Mouse (Mus musculus): Measurements from ENCODE around the gene Adra1d. TPM values are rescaled to one million over a fixed set of nuclear protein-coding genes. Genes with fewer than 3 reads are reported as not detected.

Adra1d gene
- polyA plus RNA-seq, 1 experiment from 2014 or later: 2.2 TPM

GRCm38 (mm10) chr2:131506358-131506757, 55.7 kb downstream of the Adra1d start:
- 0 out of 2 replicates have a peak, but pooled peaks have one; percentile 49 for ATAC-seq (replicated peaks; ENCODE audit: low FRiP score)
- no peaks in the 10 kb centered on the region for H3K36me3 ChIP-seq

DNA sequence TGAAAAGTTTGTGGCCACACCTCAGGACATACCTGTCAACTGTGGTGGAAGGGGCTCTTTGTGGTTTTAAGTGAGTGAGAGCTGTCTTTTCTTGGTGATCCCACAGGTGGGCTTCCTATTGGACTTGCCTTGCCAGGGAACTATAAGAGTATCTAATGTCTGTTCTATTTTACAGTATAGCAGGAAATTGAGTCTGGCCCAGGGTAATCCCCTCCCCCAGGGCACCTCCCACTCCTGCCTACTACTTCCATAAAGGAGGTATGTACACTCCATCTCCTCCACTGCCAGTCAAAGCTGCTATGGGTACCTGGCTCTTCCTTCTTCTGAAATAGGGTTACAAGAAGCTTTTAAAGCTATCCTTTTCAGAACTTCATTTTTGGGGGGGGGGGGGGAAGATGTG, 56.7 kb downstream of the Adra1d start:
- H3K9me3 ChIP-seq (replicated peaks): no peaks in the 10 kb centered on the region
- no peak overlapping the region for H3K4me2 ChIP-seq
- H3K4me1 ChIP-seq: peaks cover 48% of the 10 kb centered on the region
- H3K27ac ChIP-seq: no peak overlapping the region
- no peaks in the 10 kb centered on the region for H3K36me3 ChIP-seq
- H3K27me3 ChIP-seq: no peaks in the 10 kb centered on the region
- H3K4me3 ChIP-seq (replicated peaks): no peak overlapping the region
- ATAC-seq (replicated peaks; ENCODE audit: low FRiP score): no peak
- H3K9ac ChIP-seq: no peak overlapping the region

More at GRCm38 (mm10) chr2:131506358-131506757, 55.7 kb downstream of the Adra1d start:
- no peaks in the 10 kb centered on the region for H3K27me3 ChIP-seq
- H3K9me3 ChIP-seq (replicated peaks): no peaks in the 10 kb centered on the region
- 21% methylated on average over 3 of the region's 3 CpGs for WGBS
- no peak overlapping the region for H3K4me2 ChIP-seq
- H3K4me3 ChIP-seq (replicated peaks): no peak overlapping the region
- peaks cover 48% of the 10 kb centered on the region for H3K4me1 ChIP-seq
- H3K27ac ChIP-seq: no peak overlapping the region
- no peak overlapping the region for H3K9ac ChIP-seq

GRCm38 (mm10) chr2:131502561-131502960, 59.5 kb downstream of the Adra1d start:
- 78% methylated on average over 5 of the region's 5 CpGs for WGBS
- Histone ChIP-seq H3K4me3 (replicated peaks) (no peak overlapping the region), H3K27ac (no peak overlapping the region)

GRCm38 (mm10) chr2:131501886-131502285, 60.2 kb downstream of the Adra1d start:
- Histone ChIP-seq H3K4me1 (peaks cover 41% of the 10 kb centered on the region), H3K4me2 (no peak overlapping the region), H3K36me3 (no peaks in the 10 kb centered on the region), H3K4me3 (replicated peaks) (no peak overlapping the region), H3K9ac (no peak overlapping the region), H3K9me3 (replicated peaks) (no peaks in the 10 kb centered on the region), H3K27me3 (no peaks in the 10 kb centered on the region), H3K27ac (no peak overlapping the region)
- no peak for ATAC-seq (replicated peaks; ENCODE audit: low FRiP score)
- WGBS: 57% methylated on average over 5 of the region's 5 CpGs

More at GRCm38 (mm10) chr2:131502561-131502960, 59.5 kb downstream of the Adra1d start:
- H3K27me3 ChIP-seq: no peaks in the 10 kb centered on the region
- H3K4me2 ChIP-seq: no peak overlapping the region
- H3K4me1 ChIP-seq: peaks cover 43% of the 10 kb centered on the region
- H3K9ac ChIP-seq: no peak overlapping the region
- ATAC-seq (replicated peaks; ENCODE audit: low FRiP score): no peak
- no peaks in the 10 kb centered on the region for H3K36me3 ChIP-seq
- no peaks in the 10 kb centered on the region for H3K9me3 ChIP-seq (replicated peaks)

DNA sequence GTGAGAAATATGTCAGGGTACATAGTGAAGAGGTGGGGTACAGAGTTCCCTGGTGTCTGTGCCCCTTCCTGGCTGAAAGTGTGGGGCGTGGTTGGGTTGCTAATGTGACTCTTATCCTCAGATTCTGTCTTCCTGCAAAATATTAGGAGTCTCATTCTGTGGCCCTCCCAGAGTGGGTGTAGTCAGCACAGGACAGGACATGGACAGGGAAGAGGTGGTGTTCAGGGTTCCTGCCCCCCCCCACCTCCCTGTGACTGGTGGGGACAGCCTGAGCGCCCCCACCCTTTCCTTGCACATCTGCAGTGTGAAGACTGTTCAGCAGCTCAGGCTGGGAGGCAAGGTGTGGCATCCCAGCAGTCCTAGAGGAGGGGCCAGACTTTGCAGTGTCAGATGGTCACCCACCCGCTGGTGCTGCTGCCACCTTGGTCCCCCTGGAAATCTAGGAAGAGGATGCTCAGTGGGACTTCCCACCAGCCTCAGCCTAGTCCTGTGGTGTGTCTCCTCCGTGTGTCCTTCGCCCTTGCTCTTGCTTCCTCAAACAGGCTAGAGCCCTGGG, 62.7 kb downstream of the Adra1d start:
- H3K4me1 ChIP-seq: peaks cover 17% of the 10 kb centered on the region
- 77% methylated on average over 5 of the region's 5 CpGs for WGBS
- H3K27me3 ChIP-seq: no peaks in the 10 kb centered on the region
- no peaks in the 10 kb centered on the region for H3K9me3 ChIP-seq (replicated peaks)
- H3K9ac ChIP-seq: no peak overlapping the region
- H3K4me3 ChIP-seq (replicated peaks): no peak overlapping the region
- no peak overlapping the region for H3K4me2 ChIP-seq
- H3K27ac ChIP-seq: no peak overlapping the region
- no peak for ATAC-seq (replicated peaks; ENCODE audit: low FRiP score)
- H3K36me3 ChIP-seq: no peaks in the 10 kb centered on the region

- Histone ChIP-seq H3K9ac (no peak overlapping the region), H3K9me3 (replicated peaks) (no peaks in the 10 kb centered on the region), H3K36me3 (no peaks in the 10 kb centered on the region), H3K4me1 (peaks cover 21% of the 10 kb centered on the region), H3K27ac (no peak overlapping the region), H3K4me2 (no peak overlapping the region), H3K27me3 (no peaks in the 10 kb centered on the region), H3K4me3 (replicated peaks) (no peak overlapping the region)
- WGBS: 55% methylated on average over 7 of the region's 7 CpGs
- ATAC-seq (replicated peaks; ENCODE audit: low FRiP score): no peak
Measured at GRCm38 (mm10) chr2:131498219-131498618, 63.9 kb downstream of the Adra1d start.

DNA sequence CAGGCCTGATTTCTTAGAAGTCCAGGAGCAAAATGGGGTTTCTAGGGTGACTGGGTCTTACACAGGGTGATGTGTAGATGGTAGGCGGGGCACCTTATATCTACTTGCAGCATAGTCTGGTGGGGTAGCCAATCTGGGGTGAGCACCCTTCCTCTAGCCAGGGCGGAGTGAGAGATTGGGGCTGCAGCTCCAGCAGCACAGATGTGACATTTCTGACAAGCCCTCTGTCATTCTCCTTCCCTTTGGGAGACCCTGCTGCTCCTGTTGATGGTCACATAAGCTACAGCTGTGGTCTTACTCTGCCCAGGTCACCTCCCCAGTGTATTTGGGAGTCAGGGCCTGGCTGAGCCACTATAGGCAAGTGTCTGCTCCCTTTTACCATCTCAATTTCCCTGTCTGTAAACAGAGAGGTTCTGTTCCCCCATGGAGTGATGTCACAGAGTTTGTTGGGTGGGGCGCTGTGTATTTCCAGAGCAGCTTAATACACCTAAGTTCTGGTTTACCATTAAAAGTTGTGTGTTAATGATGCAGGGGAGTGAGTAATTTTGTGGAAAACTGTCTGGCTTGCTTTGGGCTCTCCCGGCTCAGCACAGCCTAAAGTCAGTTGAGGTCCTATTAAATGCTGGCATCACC, 64.7 kb downstream of the Adra1d start:
- no peaks in the 10 kb centered on the region for H3K36me3 ChIP-seq
- 87% methylated on average over 4 of the region's 4 CpGs for WGBS
- ATAC-seq (replicated peaks; ENCODE audit: low FRiP score): peak; percentile 74
- no peak overlapping the region for H3K9ac ChIP-seq
- H3K4me1 ChIP-seq: peaks cover 30% of the 10 kb centered on the region
- H3K4me3 ChIP-seq (replicated peaks): no peak overlapping the region
- no peaks in the 10 kb centered on the region for H3K9me3 ChIP-seq (replicated peaks)
- no peaks in the 10 kb centered on the region for H3K27me3 ChIP-seq
- H3K27ac ChIP-seq: no peak overlapping the region
- H3K4me2 ChIP-seq: no peak overlapping the region

DNA sequence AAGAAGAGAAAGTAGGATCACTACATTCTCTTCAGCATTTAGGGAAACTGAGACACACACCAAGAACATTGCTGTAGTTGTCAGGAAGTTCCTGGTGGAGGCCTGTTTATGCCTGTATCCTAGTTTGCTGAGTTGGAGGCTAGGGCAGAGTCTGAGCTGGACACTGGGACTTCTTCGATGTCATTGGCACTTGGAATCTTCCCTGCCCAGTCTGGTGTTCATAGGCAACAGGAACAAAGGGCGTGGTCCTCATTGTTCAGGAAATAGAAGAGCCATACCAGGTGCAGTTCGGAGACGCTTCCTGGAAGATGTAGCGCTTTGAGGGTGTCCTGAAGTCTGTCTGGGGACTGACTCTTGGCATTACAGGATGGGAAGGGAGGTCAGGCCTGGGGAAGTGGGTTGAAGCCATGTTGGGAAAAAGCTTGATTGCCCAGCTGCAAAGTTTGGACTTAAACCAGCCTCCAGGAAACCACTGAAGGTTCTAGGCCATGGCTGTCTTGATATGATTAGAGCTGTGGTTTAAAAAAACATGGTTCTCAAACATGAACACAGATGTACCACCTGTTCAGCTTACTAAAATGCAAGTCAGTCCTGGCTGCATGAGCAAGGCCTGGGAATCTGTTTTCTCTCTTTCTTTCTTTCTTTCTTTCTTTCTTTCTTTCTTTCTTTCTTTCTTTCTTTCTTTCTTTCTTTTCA, 65.8 kb downstream of the Adra1d start:
- WGBS: 91% methylated on average over 5 of the region's 5 CpGs
- Histone ChIP-seq H3K4me3 (replicated peaks) (no peak overlapping the region), H3K4me2 (no peak overlapping the region), H3K9me3 (replicated peaks) (no peaks in the 10 kb centered on the region), H3K9ac (no peak overlapping the region), H3K36me3 (no peaks in the 10 kb centered on the region), H3K27me3 (no peaks in the 10 kb centered on the region), H3K4me1 (peaks cover 32% of the 10 kb centered on the region), H3K27ac (no peak overlapping the region)
- no peak for ATAC-seq (replicated peaks; ENCODE audit: low FRiP score)

Other genes starting within 250 kb of the Adra1d start
- 3.9 and 4.0 TPM in 2 replicates for gene Rnf24, start 209.4 kb downstream of the Adra1d start, polyA plus RNA-seq (2015; fragmentation: Nextera tagmentation; extraction: Ambion mirVana)
- gene Smox, start 70.8 kb downstream of the Adra1d start, polyA plus RNA-seq (2015; fragmentation: Nextera tagmentation; extraction: Ambion mirVana): 38.1 and 41.3 TPM in 2 replicates

All from kidney, embryonic 15.5 days (tissue).